Mouse (Mus musculus) cerebellum, adult (tissue): ENCODE data around the gene Cmtm8.
A peak's percentile ranks its signal among the peaks of the same experiment; 100 is the strongest.

ENCODE experiments used
- ATAC-seq: cut with Nextera tagmentation; 2 replicates; pipeline ENCODE4 v1.9.2; 2017; ENCODE audit warnings: mild to moderate bottlenecking, moderate library complexity, mixed read lengths; ENCODE audit not compliant: insufficient number of reproducible peaks, low FRiP score, low TSS enrichment

The Cmtm8 gene

DNA sequence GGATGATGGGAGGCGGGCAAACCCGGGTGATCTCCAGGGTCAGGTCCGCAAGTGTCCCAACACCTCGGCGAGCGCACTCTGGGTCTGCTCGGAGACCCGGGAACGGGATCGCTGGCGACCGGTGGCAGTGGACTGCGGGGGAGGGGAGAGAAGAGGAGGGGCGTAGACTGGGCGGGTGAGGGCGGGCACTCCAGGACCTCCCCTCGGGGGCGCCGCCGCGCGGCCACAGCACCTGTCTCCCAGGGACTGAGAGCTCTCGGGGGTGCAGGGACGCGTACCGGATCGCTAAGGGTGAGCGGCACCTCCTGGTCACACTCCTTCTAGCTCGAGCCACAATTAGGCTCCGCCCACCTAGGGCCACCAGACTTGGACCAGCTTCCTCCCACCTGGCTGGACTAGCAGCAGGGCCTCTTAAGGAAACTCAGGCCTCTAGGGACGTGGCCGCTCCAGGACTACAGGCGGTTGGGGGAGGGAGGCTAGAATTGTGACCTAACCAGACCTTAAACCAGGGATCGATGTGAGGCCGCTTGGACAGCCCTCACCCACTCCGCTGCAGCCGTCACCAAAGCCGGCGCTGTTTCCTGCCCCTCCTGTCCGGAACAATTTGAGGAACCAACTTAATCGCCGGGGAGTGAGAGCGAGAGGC lies at the start of gene Cmtm8:
TSS of gene Cmtm8 (minus strand) at position 140 of the 646 bp plus-strand sequence.
- ATAC-seq: peak; percentile 58; the same call in 1 of the 2 replicates

DNA sequence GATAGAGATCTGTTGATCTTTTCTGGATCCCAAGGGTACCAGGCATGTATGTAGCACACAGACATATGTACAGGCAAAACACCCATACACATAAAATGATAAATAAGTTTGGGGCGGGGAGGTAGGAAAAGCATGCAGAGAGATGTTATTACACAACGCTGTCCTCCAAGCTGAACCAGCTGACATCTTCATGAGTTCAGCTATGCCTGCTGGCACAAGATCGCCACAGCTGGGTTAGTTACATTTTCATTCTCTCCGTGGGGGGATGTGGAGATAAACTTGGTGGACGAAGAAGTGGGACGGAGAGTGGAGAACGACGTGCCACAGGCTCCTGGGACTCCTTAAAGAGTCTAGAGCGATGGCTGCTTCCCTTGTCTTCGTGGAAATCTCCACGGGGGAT lies 49.0 kb upstream of the Cmtm8 start:
- ATAC-seq: no peak

DNA sequence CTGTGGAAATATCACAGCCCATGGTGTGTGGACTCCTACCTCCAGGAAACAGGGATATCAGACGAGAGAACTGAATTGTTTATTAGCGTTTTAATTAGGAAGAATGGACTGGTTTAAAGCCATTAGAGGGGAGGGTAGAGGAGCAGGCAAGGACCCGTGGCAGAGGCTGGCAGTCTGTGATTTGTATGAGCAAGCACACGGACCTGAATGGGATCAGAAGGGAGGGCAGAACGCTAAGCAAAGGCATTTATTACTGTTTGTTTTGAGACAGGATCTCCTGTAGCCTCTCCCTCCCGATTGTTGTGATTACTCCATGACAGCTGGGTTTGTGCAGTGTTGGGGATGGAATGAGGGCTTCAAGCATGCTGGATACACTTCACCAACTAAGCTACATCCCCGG lies 46.4 kb upstream of the Cmtm8 start:
- ATAC-seq: no peak

DNA sequence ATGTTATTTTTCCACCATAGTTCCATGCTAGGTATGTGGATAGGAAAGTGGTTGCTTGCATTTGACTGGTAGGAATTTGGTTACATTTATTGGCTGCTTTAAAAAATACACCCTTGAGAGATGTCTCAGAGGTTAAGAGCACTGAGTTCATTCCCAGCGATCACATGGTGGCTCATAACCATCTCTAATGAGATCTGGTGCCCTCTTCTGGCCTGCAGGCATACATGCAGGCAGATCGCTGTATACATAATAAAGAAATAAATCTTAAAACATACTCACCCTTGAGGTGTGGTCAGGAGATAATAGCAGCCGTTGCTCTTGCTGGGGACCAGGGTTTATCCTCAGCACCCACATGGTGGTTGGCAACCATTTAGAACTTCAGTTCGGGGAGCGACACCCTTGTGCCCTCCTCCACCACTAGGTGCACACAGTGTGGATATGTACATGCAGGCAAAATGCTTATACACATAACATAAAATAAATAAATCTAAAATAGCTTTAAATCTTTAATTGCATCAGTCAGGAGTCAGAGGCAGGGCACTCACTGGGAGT lies 45.0 kb upstream of the Cmtm8 start:
- ATAC-seq: no peak

DNA sequence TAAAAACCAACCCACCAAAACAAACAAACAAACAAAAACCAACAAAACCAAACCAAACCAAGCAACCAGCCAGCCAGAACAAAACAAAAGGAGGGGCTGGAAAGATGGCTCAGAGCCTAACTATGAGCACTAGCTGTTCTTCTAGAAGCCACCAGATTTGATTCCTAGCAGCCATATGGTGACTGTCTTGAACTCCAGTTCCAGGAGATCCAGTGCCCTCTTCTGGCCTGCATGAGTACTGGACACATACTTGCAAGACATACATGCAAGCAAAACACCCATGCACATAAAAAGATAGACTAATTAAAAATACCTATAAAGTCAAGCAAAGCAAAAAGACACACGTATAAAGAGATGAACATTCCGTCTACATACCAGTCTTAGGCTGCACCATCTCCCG lies 43.7 kb upstream of the Cmtm8 start:
- no peak for ATAC-seq

DNA sequence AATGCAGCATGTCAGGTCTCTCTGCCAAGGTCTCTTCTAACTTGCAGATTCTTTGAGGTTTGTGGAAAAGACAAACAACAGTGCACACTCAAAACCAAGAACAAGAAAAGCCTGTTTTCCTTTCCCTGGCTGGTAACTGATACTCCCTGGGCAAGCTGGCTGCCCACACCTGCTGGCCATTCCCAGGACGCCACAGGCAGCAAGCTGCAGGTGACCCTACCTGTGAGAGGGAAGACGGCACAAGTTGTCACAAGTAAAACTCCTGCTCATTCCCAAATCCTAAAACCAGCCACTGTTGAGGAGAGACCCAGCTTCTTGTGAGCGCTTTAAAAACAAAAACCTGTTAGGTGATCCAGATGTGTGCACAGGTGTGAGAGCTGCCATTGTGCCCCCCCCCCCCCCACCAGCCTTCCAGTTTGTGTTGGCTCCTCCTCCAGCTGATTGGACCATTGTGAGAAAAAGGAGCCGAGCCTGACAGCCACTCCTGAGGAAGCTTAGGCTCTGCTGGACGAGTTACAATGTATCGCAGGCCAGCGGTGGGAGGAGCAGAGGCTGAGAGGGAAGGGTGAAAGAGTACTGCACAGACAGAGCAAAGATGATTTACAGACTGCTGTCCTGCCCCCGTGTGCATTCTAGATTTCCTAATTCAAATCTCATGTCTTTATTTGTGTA lies 42.2 kb upstream of the Cmtm8 start:
- no peak for ATAC-seq

DNA sequence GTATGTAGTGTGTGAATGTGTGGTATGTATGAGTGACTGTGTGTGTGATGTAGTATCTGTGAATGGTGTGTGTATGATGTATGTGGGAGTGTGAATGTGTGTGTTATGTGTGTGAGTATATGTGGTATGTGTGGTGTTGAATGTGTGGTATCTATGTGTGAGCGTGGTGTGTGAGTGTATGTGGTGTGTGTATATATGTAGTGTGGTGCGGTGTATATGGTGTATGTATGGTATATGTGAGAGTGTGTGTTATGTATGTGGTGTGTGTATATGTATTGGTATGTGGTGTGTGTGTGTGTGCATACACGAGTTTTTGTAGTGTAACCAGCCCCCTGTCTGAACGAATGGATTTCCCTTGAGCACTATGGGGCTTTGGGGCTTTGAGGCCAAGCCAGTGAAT lies 41.6 kb upstream of the Cmtm8 start:
- ATAC-seq: no peak

DNA sequence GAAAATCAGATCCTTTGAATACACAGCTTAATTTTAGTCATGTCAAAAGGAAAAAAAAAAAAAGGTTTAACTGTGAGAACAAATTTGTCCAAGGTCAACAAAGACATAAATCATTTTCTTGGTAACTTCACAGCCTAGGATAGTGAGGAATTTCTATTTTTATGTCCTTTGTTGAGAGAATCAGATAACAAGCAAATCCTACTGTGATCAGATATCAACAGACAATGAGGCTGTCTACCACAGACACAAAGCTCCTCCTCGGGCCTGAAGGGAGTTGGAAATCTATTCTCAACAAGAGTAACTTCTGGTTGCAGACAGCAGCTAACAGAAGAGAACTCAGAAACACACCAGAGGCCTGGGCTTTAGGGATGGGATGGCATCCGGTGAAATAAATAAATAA lies 38.0 kb upstream of the Cmtm8 start:
- no peak for ATAC-seq

DNA sequence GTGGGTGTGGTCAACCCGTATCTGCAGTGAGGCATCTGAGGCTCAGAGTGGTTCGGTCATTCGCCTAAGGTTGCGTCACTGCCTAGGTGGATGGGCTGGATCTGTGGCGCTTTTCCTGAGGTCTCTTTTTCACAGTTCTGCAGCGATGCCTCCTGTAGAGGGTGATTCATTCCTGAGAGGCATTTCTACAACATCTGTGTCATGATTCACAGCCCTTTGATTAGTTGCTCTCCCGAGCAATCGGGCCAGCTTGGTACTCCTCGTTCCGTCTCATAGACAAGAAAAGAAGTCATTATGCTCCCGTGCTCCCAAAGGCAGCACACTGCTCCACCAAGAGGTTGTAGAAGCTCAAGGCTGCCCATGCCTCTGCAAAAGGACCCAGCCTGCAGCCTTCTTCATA lies 11.4 kb upstream of the Cmtm8 start:
- ATAC-seq: no peak

DNA sequence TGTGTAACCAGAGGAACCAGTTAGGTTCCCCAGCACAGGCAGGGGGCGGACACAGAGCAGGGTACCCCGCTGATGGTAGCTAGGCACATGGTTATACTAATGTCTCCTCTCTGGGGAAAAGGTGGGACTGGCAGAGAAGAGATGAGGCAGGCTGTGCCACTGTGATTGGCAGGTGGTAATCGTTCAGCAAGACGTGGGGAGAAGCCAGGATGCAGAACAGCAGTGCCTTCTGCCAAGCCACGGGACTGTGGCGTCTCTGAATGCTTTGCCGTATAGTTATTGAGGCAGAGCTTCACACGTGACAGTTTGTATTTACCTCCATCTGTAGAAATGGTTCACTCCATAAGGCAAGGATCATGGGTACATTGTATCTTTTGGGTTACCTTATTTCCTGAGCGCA lies 10.7 kb upstream of the Cmtm8 start:
- no peak for ATAC-seq

DNA sequence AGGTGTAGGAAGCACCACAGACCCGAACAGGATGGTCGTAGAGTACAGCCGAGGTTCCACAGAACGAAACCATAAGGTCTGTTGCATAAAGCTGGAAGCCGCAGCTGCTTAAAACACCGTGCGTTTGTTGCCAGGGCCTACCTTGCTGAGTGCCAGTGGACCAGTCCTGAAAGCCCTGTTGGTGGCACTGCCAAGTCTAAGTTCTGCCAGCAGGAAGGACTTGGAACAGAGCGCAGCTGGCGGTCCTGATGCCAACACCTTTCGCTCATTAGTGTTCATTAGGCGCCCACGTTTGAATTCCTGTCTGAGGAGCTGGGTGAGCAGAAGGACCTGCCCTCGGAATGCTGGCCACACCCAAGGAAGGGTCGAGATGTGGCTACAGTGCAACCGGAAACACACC lies 9.4 kb upstream of the Cmtm8 start:
- no peak for ATAC-seq

DNA sequence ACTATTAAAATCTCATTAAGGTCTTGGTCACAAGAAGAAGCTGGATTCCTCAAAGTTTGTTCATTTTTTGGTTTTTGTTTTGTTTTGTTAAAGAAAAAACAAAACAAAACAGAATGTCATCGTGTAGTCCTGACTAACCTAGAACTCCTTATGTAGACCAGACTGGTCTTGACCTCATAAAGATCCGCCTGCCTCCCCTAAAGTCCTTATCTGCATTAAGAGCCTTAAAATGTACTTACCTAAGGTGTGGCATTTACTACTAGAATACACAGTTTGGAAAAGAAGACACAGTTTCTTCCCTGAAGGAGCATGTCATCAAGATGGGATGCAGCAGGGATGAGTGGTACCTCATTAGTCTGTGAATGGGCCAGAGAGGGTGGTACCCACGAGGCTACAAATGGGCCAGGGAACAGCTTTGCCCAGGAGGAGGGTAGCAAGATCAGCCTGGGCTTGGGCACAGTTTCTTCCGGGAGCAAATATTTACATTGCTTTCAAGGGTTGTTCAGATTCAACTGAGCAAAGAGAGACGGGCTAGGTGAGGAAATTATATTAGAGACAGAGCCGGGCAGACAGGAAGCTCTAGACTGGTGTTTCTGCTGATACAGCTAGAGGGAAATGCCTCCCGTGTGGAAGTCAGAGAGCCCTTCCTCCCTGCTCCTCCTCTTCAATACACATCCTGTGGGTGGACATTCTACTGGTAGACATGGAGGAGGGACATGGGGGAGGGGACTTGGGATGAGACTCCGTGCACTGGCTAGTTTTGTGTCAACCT lies 7.6 kb upstream of the Cmtm8 start:
- no peak for ATAC-seq

DNA sequence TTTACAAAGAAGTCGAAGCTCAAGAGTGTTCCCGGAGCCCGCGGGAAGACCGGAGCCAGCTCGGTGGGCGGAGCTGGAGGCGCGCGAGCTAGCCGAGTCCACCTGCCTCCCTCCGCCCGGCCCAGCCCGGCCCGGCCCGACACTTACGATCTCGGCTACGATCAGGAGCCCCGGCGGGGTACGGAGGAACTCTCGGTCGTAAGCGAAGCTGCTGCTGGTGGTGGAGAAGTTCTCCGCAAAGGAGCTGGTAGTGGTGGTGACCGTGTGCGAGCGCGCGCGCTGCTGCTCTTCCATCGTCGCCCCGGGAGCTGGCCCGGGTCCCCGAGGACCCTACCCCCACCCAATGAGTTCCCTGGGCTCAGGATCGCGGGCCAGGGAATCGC lies 331 bp downstream of the Cmtm8 start:
- peak; percentile 36; the same call in 1 of the 2 replicates for ATAC-seq

DNA sequence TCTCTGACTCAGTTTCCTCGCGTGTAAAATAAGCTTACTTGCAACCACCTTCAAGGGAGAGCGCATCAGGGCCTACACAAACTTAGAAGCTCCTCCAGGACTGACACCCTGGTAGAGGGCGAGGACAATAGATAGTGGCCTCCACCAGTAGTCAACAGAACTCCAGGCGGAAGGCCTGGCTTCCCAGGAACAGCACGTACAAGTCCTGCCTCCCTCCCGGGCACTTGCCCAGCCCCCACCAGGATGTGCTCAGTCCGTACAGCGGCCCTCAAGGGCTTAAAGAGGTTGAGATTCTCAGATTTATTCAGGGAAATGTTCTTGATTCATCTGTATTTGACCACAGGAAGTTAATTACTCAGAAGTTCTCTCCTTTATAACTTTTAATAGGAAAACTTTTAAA lies 1.1 kb downstream of the Cmtm8 start:
- no peak for ATAC-seq

DNA sequence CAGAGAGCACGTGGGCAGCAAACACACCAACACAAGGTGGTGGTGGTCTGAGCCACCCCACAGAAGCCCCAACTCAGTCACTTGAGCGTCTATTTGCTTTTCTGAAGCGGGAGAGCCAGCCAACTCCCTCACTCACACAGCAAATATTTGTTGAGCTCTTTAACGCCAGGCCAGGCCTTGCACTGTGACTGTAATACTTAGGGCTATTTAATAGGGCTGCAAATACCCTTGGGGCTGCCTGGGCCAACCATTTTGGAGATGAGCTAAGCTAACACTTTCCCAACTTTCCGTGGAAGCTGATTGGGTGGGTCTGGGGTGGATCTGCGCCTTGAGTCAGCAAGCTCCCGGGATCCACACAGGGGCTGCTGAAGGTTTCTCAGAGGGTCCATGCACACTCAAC lies 1.7 kb downstream of the Cmtm8 start:
- no peak for ATAC-seq

DNA sequence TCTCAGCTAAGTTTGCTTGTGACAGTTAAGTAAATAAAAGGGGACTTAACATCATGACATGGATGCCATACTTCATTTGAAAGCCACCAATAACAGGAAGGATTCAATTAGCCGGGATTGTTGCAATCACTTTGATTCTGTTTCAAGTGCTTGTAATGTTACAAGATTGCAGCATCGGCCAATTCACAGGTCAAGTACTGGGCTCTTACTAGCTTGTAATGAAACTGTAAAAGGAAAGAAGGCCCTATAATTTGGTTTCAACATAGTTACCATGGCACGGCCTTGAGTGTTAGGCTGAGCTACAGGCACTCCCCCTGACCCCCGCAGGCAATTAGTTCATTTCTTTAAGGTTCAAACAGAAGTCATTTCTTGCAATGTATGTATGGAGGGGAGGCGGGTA lies 5.1 kb downstream of the Cmtm8 start:
- no peak for ATAC-seq

DNA sequence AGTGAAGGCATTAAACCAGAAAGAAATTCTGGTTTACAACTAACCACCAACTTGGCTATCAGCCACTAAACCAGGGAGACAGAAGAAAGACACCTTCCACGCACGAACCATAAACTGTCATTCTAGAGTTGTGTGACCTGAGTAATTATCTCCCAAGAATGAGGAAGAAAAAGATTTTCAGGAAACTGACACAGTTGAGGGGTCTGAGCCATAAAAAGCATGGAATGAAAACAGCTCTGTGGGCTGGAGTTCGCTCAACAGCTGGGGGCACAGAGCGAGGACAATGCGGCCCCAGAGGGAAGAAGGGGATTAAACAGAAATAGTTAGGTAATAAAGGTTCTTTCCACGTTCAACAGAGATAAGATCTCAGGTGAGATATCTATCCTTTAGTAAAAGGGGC lies 12.4 kb downstream of the Cmtm8 start:
- no peak for ATAC-seq

DNA sequence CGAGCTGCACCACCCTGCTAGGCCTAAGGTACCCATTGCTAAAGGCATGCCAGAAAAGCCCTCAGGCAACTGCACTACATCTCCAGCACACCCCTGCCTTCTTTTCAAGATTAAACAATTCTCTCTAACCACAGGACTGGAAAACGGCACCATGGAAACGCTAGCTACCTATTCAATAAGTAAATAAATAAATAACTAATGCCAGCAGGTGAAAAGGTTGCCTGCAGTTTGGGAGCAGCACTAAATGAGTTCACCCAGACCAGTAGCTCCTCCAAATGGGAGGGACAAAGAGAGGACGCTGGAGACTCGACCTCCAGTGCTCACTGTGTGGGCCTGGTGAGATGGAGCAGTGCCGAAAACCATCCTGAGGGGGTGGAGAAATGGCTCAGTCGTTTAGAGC lies 13.6 kb downstream of the Cmtm8 start:
- no peak for ATAC-seq

DNA sequence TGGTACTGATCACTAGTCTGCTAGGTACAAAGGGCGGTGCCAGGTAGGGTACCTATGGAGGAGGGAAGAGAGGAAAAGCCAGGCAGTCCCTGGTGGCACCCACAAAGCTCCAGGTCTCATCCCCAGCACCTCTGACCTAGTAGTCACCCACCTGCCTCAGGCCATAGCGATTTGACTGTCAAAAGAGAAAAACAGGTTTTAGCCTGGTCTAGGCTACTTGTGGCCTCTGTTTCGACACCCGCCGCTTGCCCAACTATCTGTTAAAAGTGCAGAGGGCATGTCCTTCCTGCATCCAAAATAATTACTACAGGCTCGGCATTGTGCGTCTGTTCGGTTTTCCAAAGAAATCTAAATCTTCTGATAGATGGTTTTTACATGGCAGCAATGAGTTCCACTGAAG lies 14.3 kb downstream of the Cmtm8 start:
- no peak for ATAC-seq

DNA sequence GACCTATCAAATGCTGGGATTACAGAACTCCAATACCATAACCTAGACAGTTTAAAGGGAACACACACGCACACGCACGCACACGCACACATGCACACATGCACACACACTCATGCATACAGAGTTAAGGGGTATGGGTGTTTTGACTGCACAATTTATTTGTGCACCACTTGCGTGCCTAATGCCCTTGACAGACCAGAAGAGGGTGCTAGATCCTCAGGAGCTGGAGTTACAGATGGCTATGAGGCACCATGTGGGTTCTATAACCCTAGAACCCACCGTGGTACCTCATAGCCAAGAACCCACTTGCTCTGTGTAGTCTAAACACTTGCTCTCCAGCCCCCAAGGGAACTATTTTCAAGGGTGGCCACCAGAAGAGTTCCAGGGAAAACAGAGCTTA lies 15.6 kb downstream of the Cmtm8 start:
- no peak for ATAC-seq

DNA sequence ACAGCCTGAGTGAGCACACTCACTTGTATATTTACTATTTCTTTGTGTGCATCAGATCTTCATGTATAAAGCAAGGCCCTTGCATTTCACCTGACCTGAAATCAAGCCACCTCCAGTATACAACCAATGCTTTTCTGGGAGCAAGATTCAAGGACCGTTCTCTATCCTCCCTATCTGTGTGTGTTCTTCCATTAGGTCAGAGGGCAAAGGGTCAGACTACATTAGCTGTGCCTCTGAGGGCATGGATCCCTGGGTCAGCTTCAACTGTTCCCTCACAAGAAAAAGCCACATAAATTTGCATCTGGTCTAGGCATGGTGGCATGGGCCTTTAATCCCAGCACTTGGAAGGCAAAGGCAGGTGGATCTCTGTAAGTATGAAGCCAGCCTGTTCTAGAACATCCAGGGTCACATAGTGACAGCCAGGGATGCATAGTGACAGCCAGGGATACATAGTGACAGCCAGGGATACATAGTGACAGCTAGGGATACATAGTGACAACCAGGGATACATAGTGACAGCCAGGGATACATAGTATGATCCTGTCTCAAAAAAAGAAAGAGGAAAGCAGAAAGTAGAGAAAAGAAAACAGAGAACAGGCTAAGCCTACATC lies 16.6 kb downstream of the Cmtm8 start:
- no peak for ATAC-seq
